Mouse (Mus musculus): ENCODE results near the gene Tent4b.
"Not testable (repeated sequence)": the region's sequence is repeated elsewhere in the genome, so short reads cannot be mapped to it uniquely, and the experiment has no call there.

Gene Tent4b

DNA sequence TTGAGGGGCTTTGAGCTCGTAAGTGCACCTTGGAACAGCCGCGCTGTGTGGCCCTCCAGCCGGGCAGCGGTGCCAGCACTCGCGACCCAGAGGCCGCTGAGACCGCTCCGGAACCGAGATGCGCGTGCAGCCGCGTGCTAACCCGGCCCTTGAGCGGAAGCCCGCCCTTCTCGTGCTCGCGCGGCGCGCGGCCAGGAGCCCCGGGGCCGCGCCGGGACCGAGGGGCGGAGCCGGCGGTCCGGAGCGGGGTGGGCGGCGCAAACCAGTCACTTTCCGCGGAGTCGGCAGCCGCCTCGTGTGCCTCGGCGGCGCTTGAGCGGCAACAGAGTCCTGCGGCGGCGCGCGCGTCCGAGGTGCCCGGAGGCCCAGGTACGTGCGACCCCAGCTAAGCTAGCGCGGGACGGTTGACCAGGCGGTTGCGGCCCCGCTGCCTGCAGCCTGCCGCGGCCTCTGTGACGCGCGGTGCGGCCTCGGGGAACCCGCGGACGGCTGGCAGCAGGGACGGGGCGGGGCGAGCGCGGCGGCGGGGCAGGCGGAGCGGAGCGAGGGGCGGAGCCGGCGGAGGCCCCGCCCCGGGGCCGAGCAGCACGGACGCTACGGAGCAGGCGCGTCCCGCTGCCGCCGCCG is at the start of gene Tent4b:
Gene Tent4b, plus strand, starts transcription at position 269 of the 627 bp plus-strand sequence.
- peak; percentile 87 for ATAC-seq (ENCODE audit: insufficient number of reproducible peaks, low FRiP score, low TSS enrichment)

- no peak for ATAC-seq (ENCODE audit: insufficient number of reproducible peaks, low FRiP score, low TSS enrichment)
Observed at GRCm38 (mm10) chr8:88150910-88151371, 48.1 kb upstream of the Tent4b start.

DNA sequence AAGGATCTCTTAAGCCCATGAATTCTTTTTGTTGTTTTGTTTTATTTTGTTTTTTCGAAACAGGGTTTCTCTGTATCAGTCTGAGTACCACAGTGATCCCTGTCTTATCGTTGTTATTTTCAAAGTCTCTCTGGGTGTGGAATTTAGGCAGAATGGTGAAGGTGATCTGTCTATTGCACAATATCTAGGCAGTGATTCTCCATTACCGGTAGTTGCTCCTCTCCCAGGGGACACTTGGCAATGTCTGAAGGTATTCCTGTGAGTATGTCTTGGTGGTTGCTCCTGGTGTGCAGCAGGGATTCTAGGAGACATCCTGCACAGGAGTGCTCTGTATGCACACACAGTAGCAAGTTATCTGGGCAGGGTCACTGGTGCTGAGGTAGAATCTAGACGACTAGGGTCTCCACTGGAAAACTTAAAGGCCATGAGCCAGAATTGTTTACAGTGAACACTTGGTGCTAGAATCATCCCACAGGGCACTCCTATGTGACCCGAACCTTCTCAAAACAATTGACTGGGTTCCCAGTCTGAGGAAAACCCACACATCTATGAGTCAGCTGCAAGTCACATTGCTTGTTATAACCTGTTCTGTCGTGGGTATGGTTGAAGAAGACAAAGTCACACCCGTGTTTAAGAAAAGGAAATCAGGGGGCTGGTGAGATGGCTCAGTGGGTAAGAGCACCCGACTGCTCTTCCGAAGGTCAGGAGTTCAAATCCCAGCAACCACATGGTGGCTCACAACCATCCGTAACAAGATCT is 38.6 kb upstream of the Tent4b start:
- ATAC-seq (ENCODE audit: insufficient number of reproducible peaks, low FRiP score, low TSS enrichment), result no peak

- ATAC-seq (ENCODE audit: insufficient number of reproducible peaks, low FRiP score, low TSS enrichment), result no peak
Observed at GRCm38 (mm10) chr8:88161439-88161838, 37.6 kb upstream of the Tent4b start.

DNA sequence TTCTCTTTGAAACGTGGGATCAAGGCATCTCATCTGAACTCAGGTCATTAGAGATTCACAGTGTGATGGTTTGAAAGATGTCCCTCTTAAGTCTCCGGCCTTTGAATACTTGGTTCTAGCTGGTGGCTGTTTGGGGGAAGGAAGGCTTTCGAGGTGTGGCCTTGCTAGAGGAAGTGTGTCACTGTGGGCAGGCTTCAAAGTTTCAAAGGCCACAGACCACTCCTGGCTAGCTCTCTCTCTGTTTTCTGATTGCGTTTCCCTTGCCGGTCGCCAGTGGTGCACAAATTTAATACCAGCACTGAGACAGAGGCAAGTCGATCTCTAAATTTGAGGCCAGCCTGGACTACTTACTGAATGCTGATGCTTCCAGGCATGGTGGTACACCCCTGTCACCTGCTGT is 23.7 kb upstream of the Tent4b start:
- no peak for ATAC-seq (ENCODE audit: insufficient number of reproducible peaks, low FRiP score, low TSS enrichment)

DNA sequence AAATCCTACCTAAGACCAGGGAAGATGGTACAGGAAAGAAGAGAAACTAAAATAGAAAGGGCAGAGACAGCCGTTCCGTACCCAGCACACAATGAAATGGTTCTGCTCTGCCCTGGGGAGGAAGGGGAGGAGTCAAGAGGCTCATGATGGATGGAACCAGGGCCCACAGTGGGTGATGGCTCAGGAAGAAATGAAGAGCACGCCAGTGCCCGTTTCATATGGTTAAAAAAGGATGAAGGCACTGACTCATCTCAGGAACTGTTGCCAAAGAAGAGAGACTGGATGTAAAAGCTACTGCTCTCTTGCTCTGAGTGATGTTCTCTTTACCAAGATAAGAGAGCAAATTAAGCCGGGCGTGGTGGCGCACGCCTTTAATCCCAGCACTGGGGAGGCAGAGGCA is 21.7 kb upstream of the Tent4b start:
- ATAC-seq (ENCODE audit: insufficient number of reproducible peaks, low FRiP score, low TSS enrichment), result no peak

- ATAC-seq (ENCODE audit: insufficient number of reproducible peaks, low FRiP score, low TSS enrichment), result no peak
Observed at GRCm38 (mm10) chr8:88183121-88183520, 15.9 kb upstream of the Tent4b start.

- no peak for ATAC-seq (ENCODE audit: insufficient number of reproducible peaks, low FRiP score, low TSS enrichment)
Observed at GRCm38 (mm10) chr8:88184914-88185313, 14.1 kb upstream of the Tent4b start.

- ATAC-seq (ENCODE audit: insufficient number of reproducible peaks, low FRiP score, low TSS enrichment), result no peak
Observed at GRCm38 (mm10) chr8:88185716-88186115, 13.3 kb upstream of the Tent4b start.

- ATAC-seq (ENCODE audit: insufficient number of reproducible peaks, low FRiP score, low TSS enrichment), result no peak
Observed at GRCm38 (mm10) chr8:88197328-88197727, 1.7 kb upstream of the Tent4b start.

DNA sequence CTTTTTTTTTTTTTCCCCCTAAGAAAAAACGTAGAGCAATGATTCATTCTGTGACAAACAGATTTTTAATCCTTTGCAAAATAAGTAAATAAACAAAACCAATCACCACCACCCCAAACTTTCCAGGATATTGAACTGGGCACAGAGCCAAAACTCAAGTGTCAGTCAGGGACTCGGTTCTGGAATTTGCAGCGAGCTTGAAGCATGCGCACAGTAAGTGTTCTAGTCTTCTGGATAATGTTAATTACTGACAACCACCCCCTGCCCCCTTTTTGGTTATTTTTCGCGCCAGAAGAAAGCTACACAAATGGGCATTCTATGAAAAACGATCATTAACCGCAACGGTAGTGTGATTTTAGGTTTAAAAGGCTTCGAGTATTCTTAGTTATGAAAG is 465 bp upstream of the Tent4b start:
- ATAC-seq (ENCODE audit: insufficient number of reproducible peaks, low FRiP score, low TSS enrichment), result no peak

GRCm38 (mm10) chr8:88199700-88200601 is 938 bp downstream of the Tent4b start:
- peak; percentile 34 for ATAC-seq (ENCODE audit: insufficient number of reproducible peaks, low FRiP score, low TSS enrichment)

DNA sequence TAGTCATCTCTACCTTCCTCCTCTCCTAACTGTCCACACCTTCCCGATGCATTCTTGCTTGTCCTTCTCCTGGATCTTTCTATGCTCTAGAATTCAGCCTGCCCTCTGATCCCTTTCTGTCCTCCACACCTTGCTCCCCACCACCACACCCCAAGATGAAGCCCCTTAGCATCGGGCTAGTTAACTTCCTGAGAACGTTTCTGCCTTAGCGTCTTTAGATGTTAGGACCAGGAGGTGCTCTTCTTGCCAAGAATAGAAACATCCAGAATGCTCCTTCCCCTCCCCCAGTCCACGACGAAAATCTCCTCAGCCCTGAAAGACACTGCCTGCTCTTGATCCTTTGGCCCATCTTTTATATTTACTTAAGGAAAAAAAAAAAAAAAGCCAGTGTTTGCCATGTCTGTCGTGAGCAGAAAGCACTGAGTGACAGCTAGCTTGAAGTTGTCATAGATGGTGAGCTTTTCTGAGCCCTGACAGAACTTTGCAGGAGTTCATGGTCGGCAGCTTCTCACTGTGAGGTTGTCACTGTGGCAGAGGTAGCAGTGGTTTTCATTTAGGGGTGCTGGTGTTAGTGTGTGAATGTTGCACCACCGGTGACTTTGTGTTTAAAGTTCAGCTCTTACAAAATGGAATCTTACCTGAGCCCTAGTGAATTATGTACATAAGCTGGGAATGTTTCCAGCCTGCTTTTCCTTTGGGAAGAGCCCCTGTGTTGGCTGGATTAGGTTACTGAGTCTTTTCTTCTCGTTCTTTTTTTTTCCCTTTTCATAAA is 1.9 kb downstream of the Tent4b start:
- ATAC-seq (ENCODE audit: insufficient number of reproducible peaks, low FRiP score, low TSS enrichment), result no peak

- ATAC-seq (ENCODE audit: insufficient number of reproducible peaks, low FRiP score, low TSS enrichment), result no peak
Observed at GRCm38 (mm10) chr8:88201641-88202040, 2.6 kb downstream of the Tent4b start.

- ATAC-seq (ENCODE audit: insufficient number of reproducible peaks, low FRiP score, low TSS enrichment), result no peak
Observed at GRCm38 (mm10) chr8:88206016-88206415, 7.0 kb downstream of the Tent4b start.

GRCm38 (mm10) chr8:88207121-88207821 is 8.3 kb downstream of the Tent4b start:
- ATAC-seq (ENCODE audit: insufficient number of reproducible peaks, low FRiP score, low TSS enrichment), result no peak

DNA sequence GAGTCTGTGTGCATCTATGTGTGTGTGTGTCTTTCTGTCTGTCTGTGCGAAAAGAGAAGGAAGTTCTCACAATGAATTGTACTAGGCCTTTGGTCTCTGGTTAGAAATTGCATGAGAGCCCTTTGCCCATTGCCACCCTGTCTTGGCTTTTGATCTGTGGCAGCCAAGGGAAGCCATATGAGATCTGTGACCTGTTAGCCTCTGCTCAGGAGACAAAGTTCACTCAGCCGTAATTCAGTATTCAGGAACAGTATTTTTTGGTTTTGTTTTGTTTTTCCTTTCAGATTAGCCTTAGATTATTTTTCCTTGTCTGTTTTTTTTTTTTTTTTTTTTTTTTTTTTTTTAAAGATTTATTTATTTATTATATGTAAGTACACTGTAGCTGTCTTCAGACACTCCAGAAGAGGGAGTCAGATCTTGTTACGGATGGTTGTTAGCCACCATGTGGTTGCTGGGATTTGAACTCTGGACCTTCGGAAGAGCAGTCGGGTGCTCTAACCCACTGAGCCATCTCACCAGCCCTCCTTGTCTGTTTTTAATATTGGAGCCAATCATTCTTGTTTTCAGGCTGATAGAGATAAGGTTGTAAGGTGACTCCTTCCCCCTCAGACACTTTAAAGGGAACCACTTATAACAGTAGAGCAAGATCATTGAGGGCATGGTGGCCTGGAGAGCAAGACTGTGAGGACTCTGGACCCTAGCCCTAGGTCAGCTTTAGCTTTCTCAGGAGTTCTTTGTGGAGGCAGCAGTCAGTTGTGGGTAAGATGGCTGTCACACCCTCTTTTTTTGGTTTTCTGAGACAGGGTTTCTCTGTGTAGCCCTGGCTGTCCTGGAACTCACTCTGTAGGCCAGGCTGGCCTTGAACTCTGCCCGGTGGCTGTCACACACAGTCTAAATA is 11.2 kb downstream of the Tent4b start:
- not testable (repeated sequence) for ATAC-seq (ENCODE audit: insufficient number of reproducible peaks, low FRiP score, low TSS enrichment)

DNA sequence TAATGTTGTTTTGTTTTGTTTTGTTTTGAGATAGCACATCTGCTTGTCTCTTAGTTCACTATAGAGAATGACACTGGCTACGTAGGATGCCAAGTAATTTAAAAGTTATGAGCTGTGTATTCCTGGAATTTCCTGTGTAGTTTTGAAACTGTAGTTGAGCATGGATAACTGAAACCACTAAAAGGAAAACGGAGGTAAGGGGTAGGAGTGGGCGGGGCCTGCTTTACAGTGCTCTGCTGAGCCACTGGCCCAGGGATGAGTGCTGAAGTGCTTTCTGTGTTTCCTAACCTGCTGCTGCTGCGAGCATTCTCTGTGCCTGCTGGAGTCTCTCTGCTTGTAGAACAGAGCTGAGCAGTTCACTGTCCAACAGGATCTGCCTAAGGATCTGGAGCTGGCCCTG is 22.3 kb downstream of the Tent4b start:
- ATAC-seq (ENCODE audit: insufficient number of reproducible peaks, low FRiP score, low TSS enrichment), result no peak

- no peak for ATAC-seq (ENCODE audit: insufficient number of reproducible peaks, low FRiP score, low TSS enrichment)
Observed at GRCm38 (mm10) chr8:88225358-88225757, 26.3 kb downstream of the Tent4b start.
